Mouse (Mus musculus) E14TG2a.4 (cell line): ENCODE data around the gene Cdh16.
A peak's percentile ranks its signal among the peaks of the same experiment; 100 is the strongest.

Source experiments
- H3K27me3 ChIP-seq: 2 replicates; pipeline ENCODE4 v1.6.1; 2014; ENCODE audit warnings: low read length, control low read depth; ENCODE audit not compliant: insufficient read depth
- H3K36me3 ChIP-seq: 2 replicates; pipeline ENCODE4 v1.6.1; 2014; ENCODE audit warnings: low read length, control low read depth; ENCODE audit not compliant: insufficient read depth
- H3K4me1 ChIP-seq: replicated peaks from 2 replicates; pipeline ENCODE4 v1.6.1; 2014; ENCODE audit warnings: low read depth, low read length, control low read depth
- H3K4me3 ChIP-seq: replicated peaks from 2 replicates; pipeline ENCODE4 v1.5.1; 2014; ENCODE audit warnings: mild to moderate bottlenecking, low read length
- H3K9me3 ChIP-seq: 2 replicates; pipeline ENCODE4 v1.6.1; 2014; ENCODE audit warnings: low read length, control low read depth
- CTCF ChIP-seq: conservative IDR thresholded peaks from 2 replicates; pipeline ENCODE4 v1.5.1; 2014; ENCODE audit warnings: low read length
- NANOG ChIP-seq: IDR thresholded peaks from 2 replicates; pipeline ENCODE4 v1.6.1; 2014; ENCODE audit warnings: borderline replicate concordance, low read length, mixed read lengths
- POU5F1 ChIP-seq: IDR thresholded peaks from 2 replicates; pipeline ENCODE4 v1.6.1; 2014; ENCODE audit warnings: low read length, borderline replicate concordance

Gene Cdh16

DNA sequence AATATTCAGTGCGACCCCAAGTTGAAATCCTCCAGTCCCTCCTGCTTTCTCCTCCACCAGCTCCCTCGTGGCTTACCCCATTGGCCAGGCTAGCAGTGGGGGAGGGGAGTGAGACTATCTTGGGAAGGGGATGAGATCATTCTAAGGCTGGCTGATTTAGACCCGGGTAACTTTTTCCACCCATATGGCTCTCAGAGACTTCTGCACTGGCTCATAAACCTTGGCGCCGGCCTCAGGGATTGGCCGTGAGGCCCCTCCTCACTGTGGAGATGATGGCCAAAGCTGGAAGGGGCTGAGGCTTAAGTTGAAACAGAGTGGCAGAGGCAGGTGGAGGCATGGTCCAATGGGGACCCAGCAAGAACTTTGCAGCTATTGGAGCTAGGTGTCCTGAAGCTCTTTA lies 17.9 kb downstream of the Cdh16 start:
- no peak for TF ChIP-seq CTCF
- TF ChIP-seq NANOG = no peak
- no peak for TF ChIP-seq POU5F1
- Histone ChIP-seq H3K27me3 (peaks cover 33% of the 10 kb centered on the region), H3K9me3 (no peaks in the 10 kb centered on the region), H3K4me1 (peaks cover 17% of the 10 kb centered on the region), H3K36me3 (no peaks in the 10 kb centered on the region), H3K4me3 (no peak overlapping the region)

DNA sequence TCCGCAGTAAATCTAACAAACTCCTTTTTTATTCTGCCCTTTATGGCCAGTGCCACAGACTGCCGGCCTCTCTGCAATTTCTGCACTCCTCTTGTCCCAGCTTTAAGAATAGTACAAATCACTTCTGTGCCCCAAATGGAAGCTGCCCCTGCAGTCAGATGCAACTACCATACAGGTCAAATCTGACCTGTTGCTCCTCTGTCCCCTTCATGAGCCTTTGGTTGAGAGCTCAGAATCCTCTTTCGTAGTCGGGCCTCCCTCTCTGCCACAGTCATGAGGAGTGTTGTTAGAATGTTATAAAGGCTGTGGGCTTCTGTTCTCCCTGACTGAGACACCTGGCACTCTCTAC lies 21.0 kb downstream of the Cdh16 start:
- Histone ChIP-seq H3K4me3 (peak overlapping the region; percentile 29; the same call in 1 of the 2 replicates), H3K36me3 (0 out of 2 replicates have a peak, but pooled peaks cover 3% of the 10 kb centered on the region), H3K27me3 (peaks cover 26% of the 10 kb centered on the region), H3K4me1 (peaks cover 27% of the 10 kb centered on the region), H3K9me3 (no peaks in the 10 kb centered on the region)
- no peak for TF ChIP-seq CTCF
- TF ChIP-seq NANOG = no peak
- no peak for TF ChIP-seq POU5F1

DNA sequence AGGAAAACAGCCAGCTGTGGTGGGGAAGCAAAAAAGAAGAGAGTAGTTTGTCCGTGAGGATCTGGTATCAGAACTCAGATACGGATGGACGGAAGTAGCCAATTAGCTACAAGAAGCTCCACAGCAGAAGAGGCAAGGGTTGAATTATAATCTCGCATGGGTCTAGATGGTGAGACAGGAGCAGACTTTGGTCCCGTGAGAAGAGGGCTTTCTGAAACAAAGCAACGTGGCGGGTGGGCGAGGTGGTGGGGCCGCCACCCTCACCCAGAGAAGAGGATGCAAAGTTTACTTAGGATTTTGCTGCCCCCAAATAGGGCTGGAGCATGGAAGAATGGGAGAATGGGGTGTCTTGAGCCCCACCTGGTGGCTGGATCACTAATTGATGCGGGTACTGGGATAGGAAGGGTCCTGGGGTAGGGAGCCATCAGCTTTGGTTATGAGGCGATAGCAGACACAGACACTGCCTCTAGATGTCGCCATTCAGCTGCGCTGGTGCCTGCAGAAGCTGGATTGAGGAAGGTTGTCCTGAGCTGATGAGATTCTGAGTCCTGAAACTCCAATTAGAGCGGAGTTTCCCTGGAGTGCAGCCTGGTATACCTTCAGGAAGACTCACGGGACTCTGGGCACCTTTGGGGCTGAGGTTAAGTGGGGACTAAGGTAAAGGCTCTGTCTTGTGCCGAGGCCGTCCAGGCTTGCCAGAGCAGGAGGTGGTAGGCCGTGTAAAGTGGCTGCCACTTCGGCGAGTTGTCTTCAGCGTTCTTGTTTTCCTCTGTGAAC lies 21.5 kb downstream of the Cdh16 start:
- peaks cover 27% of the 10 kb centered on the region for H3K4me1 ChIP-seq
- H3K27me3 ChIP-seq = peaks cover 22% of the 10 kb centered on the region
- H3K36me3 ChIP-seq = 0 out of 2 replicates have a peak, but pooled peaks cover 5% of the 10 kb centered on the region
- H3K9me3 ChIP-seq = no peaks in the 10 kb centered on the region
- TF ChIP-seq POU5F1 = no peak
- TF ChIP-seq CTCF = peak; percentile 96
- H3K4me3 ChIP-seq = peak overlapping the region; percentile 61

DNA sequence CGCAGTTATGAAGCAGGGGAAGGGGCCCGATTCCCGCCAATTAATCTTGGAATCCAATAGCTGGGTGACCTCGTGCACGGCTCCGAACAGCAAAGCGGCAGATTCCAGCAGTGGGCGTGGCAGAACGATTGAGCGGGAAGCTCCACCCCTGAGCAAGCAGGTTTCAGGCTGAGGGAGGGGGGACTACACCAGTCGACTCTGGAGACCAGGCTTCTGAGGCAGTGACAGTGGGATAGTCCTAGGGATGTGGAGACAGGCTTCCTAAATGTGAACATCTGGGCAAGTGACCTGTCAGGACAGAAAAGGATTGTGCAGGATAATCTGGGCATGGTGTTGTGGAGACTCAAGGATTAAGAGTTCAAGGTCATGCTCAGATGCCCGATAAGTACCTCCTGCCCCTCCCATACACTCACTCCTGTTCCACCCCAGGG lies 22.2 kb downstream of the Cdh16 start:
- Histone ChIP-seq H3K4me1 (peaks cover 27% of the 10 kb centered on the region), H3K36me3 (peaks cover 12% of the 10 kb centered on the region; the same call in 1 of the 2 replicates), H3K9me3 (no peaks in the 10 kb centered on the region), H3K27me3 (peaks cover 16% of the 10 kb centered on the region), H3K4me3 (peak overlapping the region; percentile 61)
- TF ChIP-seq NANOG (no peak; the same call in 1 of the 2 replicates), POU5F1 (no peak)

DNA sequence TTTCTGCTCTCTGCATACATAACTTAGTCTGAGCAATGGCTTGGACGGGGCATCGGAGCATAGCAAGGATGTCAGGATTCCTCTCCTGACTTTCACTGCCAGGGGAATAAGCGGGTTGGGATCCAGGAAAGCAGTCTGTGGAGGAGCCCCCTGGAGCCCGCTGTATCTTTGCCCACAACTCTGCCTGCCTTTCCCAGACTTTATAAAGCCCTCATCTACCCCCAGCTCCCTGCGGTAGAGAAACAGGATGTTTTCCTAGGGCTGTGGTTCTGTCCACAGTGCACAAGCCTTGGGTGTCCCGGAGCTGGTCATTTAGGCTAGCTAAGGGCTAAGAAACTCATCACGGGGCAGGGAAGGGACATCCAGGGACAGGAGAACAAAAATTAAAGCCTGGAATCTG lies 22.8 kb downstream of the Cdh16 start:
- peaks cover 29% of the 10 kb centered on the region for H3K4me1 ChIP-seq
- peaks cover 12% of the 10 kb centered on the region for H3K27me3 ChIP-seq
- H3K36me3 ChIP-seq = peaks cover 17% of the 10 kb centered on the region
- TF ChIP-seq POU5F1 = no peak
- no peak for TF ChIP-seq CTCF
- TF ChIP-seq NANOG = no peak
- no peaks in the 10 kb centered on the region for H3K9me3 ChIP-seq
- H3K4me3 ChIP-seq = peak overlapping the region; percentile 61

DNA sequence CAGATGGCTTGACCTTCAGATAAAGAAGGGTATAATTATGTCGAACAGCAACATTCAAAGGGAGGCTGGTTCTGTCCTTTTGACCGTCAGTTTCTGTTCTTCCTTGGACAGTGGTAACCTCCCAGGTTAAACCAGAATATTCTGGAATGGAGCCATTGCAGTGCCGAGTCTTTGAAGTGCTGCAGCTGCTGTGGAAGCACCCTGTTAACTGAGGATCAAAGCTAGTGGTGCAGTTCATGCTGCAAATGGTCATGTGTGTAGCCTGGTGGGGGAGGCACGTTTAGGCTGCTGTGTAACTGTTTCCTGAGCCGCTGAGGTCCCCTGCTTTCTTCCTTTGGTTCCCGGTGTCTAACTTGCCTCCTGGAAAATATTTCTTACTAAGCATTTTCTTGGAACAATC lies 25.7 kb downstream of the Cdh16 start:
- H3K27me3 ChIP-seq = no peaks in the 10 kb centered on the region
- H3K9me3 ChIP-seq = no peaks in the 10 kb centered on the region
- peaks cover 45% of the 10 kb centered on the region for H3K36me3 ChIP-seq
- TF ChIP-seq NANOG = no peak
- TF ChIP-seq POU5F1 = no peak
- TF ChIP-seq CTCF = no peak
- peaks cover 52% of the 10 kb centered on the region for H3K4me1 ChIP-seq
- no peak overlapping the region for H3K4me3 ChIP-seq

DNA sequence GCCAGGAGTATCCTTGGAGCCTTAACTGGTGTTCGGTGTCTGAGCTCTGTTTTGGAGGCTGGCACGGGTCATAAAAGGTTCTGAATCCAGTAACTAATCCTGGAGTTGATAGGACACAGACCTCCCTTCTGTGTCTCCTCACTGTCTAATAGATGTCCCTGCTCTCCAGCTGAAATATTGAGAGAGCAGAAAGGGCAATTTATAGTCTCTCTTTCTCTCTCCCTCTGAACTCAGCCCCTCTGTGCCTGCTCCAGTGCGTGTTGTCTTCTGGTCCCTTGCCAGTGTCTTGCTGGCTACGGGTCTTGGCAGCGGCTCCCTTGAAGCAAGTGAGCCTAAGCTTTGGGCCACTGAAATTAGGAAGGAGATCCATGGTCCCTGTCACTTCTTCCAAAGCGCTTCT lies 26.5 kb downstream of the Cdh16 start:
- H3K4me3 ChIP-seq = no peak overlapping the region
- no peaks in the 10 kb centered on the region for H3K27me3 ChIP-seq
- peaks cover 47% of the 10 kb centered on the region for H3K36me3 ChIP-seq
- TF ChIP-seq NANOG = no peak
- TF ChIP-seq CTCF = no peak
- peaks cover 53% of the 10 kb centered on the region for H3K4me1 ChIP-seq
- H3K9me3 ChIP-seq = no peaks in the 10 kb centered on the region

DNA sequence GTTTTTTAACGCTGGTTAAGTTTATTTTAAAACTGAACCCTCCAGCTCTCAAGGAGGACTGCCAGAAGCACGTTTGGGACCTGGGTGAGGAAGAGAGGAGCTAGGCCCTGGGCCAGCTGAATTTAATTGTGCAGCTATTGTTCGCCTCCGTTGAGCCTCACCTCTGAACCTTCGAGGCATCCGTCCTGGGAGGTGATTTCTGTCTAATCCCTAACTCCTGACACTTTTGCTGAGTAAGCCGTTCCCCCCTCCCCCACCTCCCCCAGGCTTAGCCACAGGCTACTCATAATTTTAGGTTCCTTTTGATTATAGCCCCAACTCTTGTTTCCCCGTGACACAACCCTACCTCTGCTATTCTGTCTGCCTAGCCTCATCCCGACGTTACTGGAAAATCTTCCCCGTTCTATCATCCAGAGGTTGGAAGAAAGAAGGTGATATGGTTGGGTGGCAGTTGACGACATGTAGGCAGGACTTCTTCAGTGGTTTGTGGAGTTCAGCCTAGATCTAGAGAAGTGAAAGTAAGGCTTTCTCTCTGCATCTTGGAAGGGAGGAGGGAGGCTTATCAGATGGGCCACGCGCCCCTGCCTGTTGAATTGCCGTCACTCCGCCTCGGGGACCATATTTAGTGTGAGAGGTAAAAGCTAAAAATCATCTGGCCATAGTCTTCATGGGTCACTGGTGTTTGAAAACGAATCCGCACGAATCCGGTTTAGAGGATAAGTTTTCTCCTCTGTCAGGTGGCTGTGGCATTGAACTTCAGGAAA lies 28.2 kb downstream of the Cdh16 start:
- Histone ChIP-seq H3K9me3 (no peaks in the 10 kb centered on the region), H3K27me3 (peaks cover 5% of the 10 kb centered on the region; the same call in 1 of the 2 replicates), H3K36me3 (peaks cover 47% of the 10 kb centered on the region), H3K4me3 (no peak overlapping the region), H3K4me1 (peaks cover 49% of the 10 kb centered on the region)
- no peak for TF ChIP-seq NANOG
- TF ChIP-seq CTCF = no peak
- no peak for TF ChIP-seq POU5F1
